Mouse (Mus musculus) brain, embryonic 14.5 days (tissue): ENCODE results near the gene Pla2g4f.

Source experiments
- CTCF ChIP-seq: fragments of 200-500 bp; IDR thresholded peaks from 2 replicates; pipeline ENCODE4 v1.5.1; 2012; ENCODE audit warnings: inconsistent platforms, mild to moderate bottlenecking, moderate library complexity, borderline replicate concordance; ENCODE audit not compliant: insufficient read depth, insufficient read length; ENCODE audit errors: extremely low read depth
- POLR2A ChIP-seq: fragments of 200-500 bp; IDR thresholded peaks from 2 replicates; pipeline ENCODE4 v1.6.1; 2012; ENCODE audit warnings: mild to moderate bottlenecking, inconsistent platforms, borderline replicate concordance; ENCODE audit not compliant: poor library complexity, insufficient read depth, insufficient read length, severe bottlenecking; ENCODE audit errors: extremely low read depth

DNA sequence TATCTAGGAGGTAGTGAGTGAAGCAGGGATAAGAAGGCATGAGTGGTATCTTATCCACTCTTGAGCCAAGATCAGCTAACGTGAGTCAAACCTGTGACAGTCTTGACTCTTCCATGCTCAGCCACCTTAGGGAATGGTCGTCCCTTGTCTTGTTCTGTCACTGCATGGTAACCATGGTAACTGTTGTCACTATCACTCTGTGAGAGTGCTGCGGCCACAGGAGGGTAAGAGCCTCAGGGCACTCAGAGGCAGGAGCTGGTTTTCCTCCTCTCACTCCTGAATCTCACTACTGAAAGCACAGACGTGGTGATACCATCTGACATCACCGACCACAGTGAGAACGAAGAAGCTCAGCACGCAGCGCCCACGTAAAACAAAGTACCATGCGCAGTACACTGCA, 49.1 kb downstream of the Pla2g4f start:
- no peak for TF ChIP-seq CTCF
- TF ChIP-seq POLR2A: no peak
